Mouse (Mus musculus) bone marrow, adult 2 months (tissue): ENCODE results near the gene Tbce. TPM values are rescaled to one million over a fixed set of nuclear protein-coding genes. Genes with fewer than 3 reads are reported as not detected.
A peak's percentile ranks its signal among the peaks of the same experiment; 100 is the strongest.

ENCODE experiments used
- H3K27ac ChIP-seq: fragments of 200-500 bp; 2 replicates; pipeline ENCODE4 v1.5.1; 2012; ENCODE audit warnings: low read depth, mild to moderate bottlenecking, control low read depth, inconsistent platforms, low read length; ENCODE audit not compliant: control insufficient read depth, poor library complexity, insufficient read depth
- H3K4me1 ChIP-seq: fragments of 200-500 bp; 2 replicates; pipeline ENCODE4 v1.6.1; 2011; ENCODE audit warnings: low read length; ENCODE audit not compliant: control insufficient read depth, insufficient read depth
- H3K4me3 ChIP-seq: fragments of 200-500 bp; replicated peaks from 2 replicates; pipeline ENCODE3; 2011; ENCODE audit warnings: mild to moderate bottlenecking, low read depth, low read length, control low read depth; ENCODE audit not compliant: control insufficient read depth
- CTCF ChIP-seq: fragments of 200-500 bp; IDR thresholded peaks from 2 replicates; pipeline ENCODE4 v1.5.1; 2011; ENCODE audit warnings: low read length, control low read depth; ENCODE audit not compliant: control insufficient read depth, insufficient read depth
- POLR2A ChIP-seq: fragments of 200-500 bp; IDR thresholded peaks from 2 replicates; pipeline ENCODE4 v1.6.1; 2011; ENCODE audit warnings: low read depth, mild to moderate bottlenecking, control low read depth, low read length, borderline replicate concordance; ENCODE audit not compliant: control insufficient read depth
- WGBS: fragments of 180-500 bp; shearing (Covaris S2); methylation state at CpG from one replicate; pipeline ENCODE4 v1.1.7; 2018; 5-methylcytosine and 5-hydroxymethylcytosine counted together
- polyA plus RNA-seq: library from polyadenylated mRNA; stranded (reverse); fragments of >200 nt; gene quantifications from 2 replicates; pipeline ENCODE4 v1.2.4, GENCODE M21; 2011; ENCODE audit warnings: low replicate concordance; ENCODE audit not compliant: missing spikeins, insufficient read depth, insufficient read length

Tbce gene
- polyA plus RNA-seq, 1 experiment, result 159 TPM

DNA sequence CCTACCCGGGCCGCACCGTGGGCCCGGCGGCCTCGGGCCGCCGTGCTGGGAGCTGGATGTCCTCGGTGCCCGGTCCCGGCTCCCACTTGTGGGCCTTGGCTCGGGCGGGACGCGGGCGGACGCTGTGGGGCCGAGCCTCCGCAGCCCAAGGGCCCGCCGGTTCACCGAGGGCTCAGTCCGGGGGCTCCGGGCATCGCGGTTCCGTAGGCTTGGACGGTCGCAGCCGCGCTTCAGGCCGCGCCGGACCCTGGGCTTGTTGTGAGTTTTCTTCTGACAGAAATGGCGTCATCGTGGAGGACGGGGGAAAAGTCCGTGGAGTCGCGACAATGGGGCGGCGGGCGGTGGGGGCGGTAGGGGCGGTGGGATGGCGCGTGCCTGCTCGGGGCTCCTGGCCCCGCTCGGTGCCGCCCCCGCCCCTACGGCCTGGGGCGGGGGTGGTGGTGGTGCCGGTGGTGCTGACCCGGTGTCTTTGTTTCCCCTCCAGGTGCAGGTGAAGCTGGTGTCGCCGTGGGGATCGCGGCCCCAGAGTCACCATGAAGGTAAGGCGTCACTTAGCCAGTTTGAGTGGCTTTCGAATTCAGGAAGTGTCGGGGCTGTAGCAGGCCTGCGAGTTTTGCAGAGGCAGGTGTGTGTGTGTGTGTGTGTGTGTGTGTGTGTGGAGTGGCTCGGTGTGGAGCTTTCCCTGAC, 25.0 kb upstream of the Tbce start:
- Histone ChIP-seq H3K27ac (peak overlapping the region; percentile 97), H3K4me3 (peak overlapping the region; percentile 76), H3K4me1 (no peaks in the 10 kb centered on the region; the same call in 1 of the 2 replicates)
- no peak; the same call in 1 of the 2 replicates for TF ChIP-seq POLR2A
- TF ChIP-seq CTCF, result no peak
- WGBS, result under 1% methylated on average over 65 of the region's 65 CpGs

DNA sequence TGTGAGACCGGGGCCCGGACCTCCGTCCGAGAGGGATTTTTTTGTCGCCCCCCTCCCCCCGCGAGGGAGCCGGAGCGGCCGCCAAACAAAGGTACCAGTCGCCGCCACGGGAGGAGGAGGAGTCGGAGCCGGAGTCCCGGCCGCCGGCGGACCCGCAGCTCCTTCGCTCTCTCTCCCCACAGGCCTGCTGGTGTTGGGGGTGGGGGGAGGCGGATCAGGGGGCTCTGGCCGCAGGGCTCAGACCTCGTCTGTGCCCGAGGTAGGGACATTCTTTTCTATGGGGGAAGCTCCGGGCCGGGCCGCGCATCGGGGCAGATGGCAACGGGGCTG, 24.5 kb upstream of the Tbce start:
- no peaks in the 10 kb centered on the region; the same call in 1 of the 2 replicates for H3K4me1 ChIP-seq
- WGBS, result under 1% methylated on average over 31 of the region's 31 CpGs
- H3K27ac ChIP-seq, result peak overlapping the region; percentile 97
- TF ChIP-seq CTCF (no peak), POLR2A (no peak)
- peak overlapping the region; percentile 76 for H3K4me3 ChIP-seq

DNA sequence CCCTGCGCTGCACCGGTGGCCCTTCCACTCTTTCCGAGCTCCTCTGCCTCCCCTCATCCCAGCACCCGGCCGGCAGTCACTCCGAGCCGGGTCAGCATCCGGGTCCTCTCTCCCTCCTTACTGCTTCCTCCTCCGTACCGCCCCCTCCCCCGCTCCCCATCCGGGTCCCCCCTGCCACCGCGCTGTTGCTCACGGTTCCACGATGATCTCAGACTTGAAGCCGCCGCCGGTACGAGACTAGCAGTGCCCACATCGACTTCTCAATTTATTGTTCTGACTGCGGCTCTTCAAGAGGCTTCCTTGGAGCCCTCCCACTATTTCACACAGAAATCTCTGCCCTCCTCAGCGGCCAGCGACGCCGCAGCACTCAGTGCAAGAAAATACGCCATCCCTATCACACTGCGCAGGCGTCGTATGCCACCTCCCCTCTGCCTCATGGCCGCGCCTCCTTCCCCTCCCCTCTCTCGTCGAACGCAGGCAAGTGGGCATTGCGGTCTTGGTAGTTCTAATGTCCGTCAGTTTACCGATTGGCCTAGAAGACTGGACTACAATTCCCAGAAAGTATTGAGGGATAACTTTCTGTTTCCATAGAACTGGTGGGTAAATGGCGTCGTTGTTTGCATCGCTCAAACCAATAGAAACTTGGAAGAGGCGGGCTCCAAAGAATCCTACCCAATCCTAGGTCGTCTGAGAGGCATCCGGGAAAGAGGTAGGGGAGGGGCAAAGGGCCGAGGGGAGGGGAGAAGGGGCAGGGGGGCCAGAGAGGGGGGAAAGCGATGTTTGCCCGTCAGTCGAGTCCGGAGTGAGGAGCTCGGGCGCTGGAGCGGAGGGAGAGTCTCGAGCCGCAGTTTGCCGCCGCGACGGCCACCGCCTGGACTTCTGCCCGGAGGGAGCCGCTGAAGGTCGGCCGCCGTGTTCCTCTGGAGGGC, 23.8 kb upstream of the Tbce start, which contains the start of the genes Arid4b and Ggps1:
Arid4b (plus strand) TSS at position 220 of the 929 bp plus-strand sequence.
Ggps1 (minus strand) TSS at position 476 of the 929 bp plus-strand sequence.
- no peaks in the 10 kb centered on the region for H3K4me1 ChIP-seq
- under 1% methylated on average over 64 of the region's 64 CpGs for WGBS

DNA sequence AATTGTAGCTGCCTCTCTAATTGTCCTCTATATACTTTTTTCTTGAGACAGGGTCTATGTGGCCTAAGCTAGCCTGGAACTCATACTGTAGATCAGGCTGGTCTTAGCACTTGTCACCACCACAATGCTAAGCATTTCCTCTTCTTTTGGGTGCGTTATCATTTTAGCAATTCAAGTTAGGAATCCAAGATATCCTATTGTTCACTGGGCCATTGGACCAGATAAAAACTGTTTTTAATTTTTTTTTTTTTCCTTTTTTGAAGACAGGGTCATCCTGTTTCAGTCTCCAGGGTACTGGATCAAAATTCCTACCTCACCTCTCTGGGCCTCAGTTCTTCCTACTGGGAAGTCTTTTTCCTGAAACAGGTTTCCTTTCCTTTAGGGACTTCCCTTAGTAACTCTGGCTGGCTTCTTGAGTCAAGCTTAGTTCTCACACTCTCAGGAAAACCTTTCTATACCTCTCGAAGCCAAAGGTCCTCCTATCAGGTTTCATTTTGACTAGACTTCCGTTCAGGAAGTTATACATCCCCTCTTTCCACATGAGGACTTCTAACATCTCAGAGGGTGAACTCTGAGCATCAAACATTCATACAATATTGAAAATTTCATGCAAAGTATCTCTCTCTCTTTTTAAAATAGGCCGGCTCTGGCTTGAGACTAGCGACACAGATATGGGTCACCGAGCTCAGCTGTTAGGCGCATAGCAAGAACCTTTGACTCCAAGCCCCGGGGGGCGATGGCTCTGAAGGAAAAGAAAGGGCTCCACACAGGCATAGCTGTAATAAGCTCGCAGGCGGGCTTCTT, 23.0 kb upstream of the Tbce start:
- Histone ChIP-seq H3K27ac (peak overlapping the region; percentile 80), H3K4me3 (peak overlapping the region; percentile 78), H3K4me1 (no peaks in the 10 kb centered on the region)
- under 1% methylated on average over 11 of the region's 11 CpGs for WGBS
- TF ChIP-seq POLR2A (no peak), CTCF (no peak)

More for the DNA sequence above, 23.8 kb upstream of the Tbce start, which contains the start of the genes Arid4b and Ggps1:
- H3K27ac ChIP-seq, result peak within 1 kb of the TSS; percentile 97
- peak within 1 kb of the TSS; percentile 78 for H3K4me3 ChIP-seq
- peak; percentile 86 for TF ChIP-seq POLR2A
- TF ChIP-seq CTCF, result no peak; the same call in 1 of the 2 replicates

DNA sequence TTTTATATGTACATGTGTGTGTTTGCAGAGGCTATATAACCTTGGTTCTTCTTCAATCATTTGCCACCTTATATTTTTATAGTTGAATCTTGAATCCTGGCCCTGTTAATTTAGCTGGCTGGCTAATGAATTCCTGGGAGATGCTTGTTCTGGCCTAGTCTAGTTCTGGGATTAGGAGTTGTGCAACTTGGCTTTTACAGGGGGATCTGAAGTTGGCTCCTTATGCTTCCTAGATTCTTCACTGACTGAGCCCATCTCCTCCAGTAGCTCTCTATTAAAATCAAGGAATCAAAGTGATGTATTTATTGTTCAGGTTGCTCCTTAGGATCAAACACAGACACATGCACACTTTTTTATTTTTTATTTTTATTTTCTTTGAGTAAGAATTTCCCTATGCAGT, 20.1 kb upstream of the Tbce start:
- TF ChIP-seq POLR2A (no peak), CTCF (no peak)
- no peaks in the 10 kb centered on the region for H3K4me1 ChIP-seq
- H3K4me3 ChIP-seq, result no peak overlapping the region
- no peak overlapping the region for H3K27ac ChIP-seq

DNA sequence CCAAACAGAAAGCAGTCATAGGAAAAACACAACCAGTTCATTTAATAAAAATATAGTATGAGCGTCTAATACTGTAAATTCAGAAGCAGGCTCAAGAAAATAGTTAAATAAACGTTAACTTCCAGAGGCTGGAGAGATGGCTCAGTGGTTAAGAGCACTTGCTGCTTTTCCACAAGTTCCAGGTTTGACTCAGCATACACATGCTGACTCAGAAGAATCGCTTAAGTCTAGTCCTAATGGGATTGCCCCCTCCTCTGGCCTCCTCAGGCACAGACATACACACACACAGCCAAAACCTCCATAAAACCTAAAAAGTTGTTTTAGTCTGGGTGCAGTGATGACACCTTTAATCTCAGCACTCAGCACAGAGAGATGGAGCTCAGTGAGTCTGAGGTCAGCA, 17.4 kb upstream of the Tbce start:
- 83% methylated on average over 3 of the region's 3 CpGs for WGBS
- no peak for TF ChIP-seq POLR2A
- Histone ChIP-seq H3K4me1 (no peaks in the 10 kb centered on the region), H3K4me3 (no peak overlapping the region), H3K27ac (no peak overlapping the region)

DNA sequence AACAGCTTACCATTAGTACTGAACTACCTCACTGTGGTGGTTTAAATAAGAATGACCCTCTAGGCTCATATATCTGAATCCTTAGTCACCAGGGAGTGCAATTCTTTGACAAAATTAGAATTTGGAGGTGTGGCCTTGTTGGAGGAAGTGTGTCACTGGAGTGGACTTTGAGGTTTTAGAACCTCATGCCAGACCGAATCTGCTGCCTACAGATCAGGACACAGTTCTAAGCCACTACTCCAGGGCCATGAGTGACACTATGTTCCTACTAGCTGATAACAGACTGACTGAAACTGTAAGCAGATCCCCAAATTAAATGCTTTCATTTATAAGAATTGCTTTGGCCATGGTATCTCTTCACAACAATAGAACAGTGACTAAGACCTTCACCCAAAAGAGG, 10.4 kb upstream of the Tbce start:
- H3K4me1 ChIP-seq, result no peaks in the 10 kb centered on the region
- TF ChIP-seq POLR2A (no peak), CTCF (no peak)
- WGBS, result 51% methylated on average over 1 of the region's 1 CpGs
- H3K27ac ChIP-seq, result no peak overlapping the region
- H3K4me3 ChIP-seq, result no peak overlapping the region
